Mouse (Mus musculus) cerebellum, postnatal 4 days (tissue): ENCODE data around the gene Pkp1.

Source experiments
- DNase-seq, 2 experiments: peaks; one replicate each; pipeline ENCODE4 v3.0.0; 2022; ENCODE audit warnings: low spot score in 2 of 2, mixed read lengths in 1 of 2

Gene Pkp1

DNA sequence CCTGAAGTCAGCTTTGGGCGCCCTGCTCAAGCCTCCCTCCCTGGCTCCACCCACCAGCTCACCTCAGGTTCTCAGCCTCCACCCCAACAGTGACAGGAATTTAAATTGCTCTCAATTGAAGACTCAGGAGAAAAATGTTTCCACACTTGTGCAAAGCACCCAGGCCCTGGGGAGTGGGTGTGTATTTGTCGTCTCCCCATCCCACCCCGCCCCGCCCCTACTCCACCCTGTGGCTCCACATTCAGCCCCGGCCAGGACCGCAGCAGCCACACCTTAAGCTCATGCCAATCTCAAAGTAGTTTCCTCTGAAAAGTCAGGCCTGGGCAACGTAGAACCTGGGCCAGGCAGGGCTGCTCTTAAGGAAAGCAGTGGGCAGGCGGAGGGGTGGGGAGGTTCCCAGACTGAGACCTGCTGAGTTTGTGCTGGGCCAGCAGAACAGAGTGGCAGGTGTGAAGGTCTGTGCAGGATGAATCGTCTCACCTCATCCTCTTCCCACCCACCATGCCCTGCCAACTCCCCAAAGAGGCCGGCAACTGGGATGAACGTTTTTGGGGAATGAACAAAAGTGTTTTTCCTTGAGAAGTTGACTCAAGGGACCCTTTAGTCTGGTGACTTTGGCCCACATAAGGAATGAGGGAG is 61.8 kb downstream of the Pkp1 start:
- DNase-seq, result no peak

DNA sequence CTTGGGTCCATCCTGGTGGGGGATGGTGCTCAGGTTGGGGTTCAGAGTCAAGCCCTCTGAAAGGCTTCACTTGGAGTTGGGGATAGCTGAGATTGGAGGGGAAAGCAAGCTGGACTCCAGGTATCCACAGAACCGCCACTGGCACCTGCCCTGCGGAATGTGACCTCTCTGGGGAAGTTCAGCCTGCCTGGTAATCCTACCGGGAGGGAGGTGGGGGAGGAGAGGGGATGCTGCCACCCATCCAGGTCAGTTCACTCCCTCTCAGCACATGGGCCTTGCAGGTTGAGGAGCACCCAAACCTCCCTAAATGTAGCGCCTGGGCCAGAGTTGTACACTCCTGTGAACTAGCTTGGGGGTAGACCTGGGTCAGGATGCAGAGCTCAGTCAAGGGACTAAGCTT is 62.9 kb downstream of the Pkp1 start:
- DNase-seq, result no peak

DNA sequence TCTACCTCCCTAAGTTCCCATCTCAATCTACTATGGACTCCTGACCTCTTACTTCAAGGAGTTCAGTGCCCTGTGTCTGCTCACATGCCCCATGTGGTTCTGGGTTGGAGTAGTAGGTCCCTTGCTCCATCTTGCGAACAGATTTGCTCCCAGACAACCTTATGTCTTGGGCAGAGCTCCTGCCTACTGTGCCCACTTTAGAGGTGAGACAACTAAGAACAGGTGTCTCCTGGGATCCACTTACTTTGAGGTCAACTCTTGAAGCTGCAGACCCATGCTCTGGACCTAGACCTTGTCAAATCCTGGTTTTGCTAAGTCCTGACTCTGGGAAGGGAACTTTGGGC is 63.7 kb downstream of the Pkp1 start:
- no peak for DNase-seq

DNA sequence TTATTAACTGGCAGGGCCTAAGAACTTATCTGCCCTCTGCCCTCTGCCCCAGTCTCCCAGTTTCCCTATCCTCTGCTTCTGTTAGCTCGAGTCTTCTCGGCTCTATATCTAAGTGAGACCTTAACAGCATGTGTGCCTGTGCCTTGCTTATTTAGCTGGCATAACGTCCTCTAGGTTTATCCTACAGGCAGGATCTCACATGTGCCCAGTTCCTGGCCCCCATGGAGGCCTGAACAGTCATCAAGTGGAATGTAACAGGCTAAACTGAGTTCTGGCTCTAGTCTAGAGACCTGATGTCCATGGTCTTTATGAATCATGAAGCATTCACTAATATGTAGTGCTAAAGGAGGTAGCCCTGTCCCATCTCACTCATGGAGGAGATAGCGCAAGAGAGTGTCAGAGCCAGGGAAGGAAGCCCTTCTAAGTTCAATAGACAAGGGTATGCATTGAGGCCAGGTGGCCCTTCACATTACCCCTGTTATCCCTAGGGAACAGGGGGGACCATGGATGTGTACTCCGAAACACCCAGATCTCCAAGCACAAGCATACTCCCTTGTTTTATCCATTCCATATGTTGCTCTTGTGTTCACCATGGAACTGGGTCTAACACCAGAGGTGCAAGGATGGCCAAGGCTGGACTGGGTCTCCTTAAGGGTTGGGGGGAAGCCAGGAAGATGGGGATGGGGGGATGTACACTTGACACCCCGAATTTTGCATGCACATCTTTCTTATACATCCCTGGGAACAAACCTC is 64.2 kb downstream of the Pkp1 start:
- DNase-seq, result no peak

DNA sequence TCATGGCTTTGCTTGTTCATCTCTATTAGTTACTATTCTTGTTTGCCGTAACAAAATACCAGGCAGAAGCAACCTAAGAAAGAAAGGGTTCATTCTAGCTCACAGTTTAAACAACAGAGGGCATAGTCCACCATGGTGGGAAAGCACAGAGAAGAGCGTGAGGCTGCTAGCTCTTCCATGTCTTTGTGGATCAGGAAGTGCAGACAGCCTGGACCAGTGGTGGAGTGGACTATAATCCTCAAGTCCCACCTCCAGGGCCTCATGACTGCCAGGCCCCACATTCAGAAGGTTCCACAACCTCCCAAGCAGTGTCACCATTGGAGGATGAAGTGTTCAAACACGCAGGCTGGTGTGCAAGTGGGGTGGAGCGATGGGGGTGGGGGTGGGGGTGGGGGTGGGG is 65.8 kb downstream of the Pkp1 start:
- no peak for DNase-seq

DNA sequence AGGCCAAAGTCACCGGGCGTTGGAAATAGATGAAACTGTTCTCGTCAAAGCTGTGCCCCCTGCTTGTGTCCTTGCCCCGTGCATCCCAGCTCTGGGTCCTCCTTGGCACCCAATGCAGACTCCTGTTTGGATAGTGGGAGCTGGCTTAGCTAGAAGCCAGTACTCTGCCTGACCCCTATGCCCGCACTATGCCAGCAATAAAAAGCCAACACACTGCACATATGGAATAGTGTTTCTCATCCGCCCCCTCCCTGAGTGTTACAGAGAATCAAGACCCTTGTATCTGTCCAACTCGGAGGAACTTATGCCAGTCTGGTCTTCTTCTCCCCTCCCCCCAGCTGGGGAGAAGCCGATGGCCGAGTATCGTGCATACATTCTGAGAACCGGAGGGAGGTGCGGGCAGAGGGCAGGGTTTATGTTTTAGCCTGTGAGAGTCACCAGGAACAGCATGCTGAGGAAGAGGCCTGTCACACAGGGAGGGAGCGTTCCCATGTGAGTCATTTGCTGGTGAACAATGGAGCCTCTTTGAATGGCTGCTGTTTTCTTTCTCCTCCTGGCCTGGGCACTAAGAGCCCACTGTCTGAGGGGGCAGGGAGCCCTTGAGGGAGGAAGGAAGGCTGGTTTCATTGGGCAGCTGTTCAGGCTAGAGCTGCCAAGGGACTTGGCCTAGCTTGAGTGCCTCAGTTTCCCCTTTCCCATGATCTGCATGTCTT is 66.8 kb downstream of the Pkp1 start:
- DNase-seq, result no peak

DNA sequence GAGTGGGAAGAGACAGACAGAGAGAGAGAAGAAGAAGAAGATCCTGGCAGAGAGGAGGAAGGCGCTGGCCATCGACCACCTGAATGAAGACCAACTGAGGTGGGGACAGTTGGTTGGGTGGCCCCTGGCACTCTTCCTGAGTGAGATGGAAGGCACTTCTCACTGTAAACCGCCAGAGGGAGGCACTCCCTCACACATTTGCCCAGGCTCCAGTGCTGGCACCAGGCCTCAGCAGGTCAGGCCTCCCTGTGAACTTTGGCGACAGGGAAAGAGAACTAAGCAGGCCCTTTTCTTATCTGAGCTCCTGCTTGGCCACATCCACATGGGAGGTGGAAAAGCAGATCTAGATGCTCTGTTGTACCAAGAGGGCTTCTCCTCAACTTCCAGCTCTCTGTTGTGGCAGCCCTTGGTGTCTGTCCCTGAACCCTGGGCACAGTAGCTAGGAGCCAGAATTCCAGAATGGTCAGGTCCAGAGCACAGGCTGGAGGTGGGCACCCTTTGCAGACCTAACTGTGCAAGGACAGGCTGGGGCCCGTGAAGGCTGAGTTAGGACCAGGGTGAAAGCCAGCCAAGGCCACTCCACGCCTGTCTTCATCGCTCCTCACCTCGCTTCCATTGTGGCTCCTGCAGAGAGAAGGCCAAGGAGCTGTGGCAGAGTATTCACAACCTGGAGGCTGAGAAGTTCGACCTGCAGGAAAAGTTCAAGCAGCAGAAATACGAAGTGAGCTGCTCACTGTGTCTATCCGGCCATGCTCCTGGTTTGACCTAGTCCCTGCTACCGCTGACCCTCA is 68.1 kb downstream of the Pkp1 start:
- peak in 1 of 2 experiments; percentile 22 for DNase-seq

DNA sequence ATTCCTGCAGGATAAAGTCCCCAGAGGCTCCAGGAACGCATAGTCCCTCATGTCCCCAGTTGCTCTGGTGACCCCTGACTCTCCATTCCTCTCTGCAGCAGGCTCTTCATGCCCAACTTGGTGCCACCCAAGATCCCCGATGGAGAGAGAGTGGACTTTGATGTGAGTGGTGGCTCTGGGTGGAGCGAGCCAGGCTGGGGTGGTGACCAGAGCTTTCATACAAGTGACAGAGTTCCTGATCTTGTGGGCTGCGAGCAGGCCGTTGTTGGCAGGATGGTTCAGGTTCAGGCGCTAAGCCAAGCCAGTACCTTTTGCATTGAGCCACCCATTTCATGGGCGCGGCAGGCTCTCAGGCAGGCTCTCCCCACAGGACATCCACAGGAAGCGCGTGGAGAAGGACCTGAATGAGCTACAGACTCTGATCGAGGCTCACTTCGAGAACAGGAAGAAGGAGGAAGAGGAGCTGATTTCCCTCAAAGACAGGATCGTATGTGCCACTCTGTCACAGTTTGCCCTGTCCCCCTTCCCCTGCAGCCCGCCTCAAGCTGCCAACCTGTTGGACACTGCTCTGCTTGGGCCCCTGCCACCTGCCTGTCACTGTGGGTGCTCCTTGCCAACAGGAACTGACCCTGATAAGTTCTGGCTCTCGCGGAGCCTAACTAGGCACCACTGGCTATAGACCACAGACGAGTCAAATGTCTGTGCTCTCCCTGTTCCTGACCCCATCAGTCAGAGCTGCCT is 71.2 kb downstream of the Pkp1 start:
- DNase-seq, result no peak

DNA sequence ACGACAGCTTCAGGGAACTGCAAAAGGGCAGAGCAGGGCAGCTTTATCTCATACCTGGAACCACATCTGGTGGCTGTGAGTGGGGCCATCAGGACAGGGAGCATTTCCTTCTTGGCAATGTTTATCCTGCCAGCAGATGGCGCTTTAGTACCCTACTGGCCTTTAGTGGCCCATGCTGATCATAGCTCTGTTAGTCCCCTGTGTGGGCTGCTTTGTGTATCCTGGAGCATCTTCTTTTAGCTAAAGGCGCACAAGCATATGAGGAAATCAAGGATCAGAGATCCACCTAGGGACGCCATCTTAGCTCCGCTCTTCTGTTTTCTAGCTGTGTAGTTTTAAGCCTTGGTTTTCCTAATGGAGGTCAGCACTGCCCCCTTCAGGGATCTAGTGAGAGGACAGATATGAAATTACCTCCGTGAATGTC is 71.9 kb downstream of the Pkp1 start:
- peak in 1 of 2 experiments; percentile 18 for DNase-seq

DNA sequence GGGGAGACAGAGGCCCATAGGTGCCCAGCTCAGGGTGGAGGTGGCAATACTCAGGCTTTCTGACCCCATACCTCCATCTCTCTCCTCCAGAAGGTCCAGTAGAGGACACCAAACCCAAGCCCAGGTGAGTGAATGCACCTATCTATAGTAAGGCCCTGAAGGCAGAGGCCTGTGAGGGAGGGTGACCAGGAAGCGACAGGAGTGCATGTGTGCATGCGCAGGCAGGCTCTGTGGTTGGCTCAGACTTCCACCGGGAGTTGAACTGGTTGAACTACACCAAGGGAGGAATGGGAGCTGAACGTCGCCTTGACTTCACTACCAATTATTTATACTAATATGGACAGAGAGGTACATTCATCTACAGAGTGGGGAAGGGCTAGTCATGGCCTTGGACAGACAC is 72.4 kb downstream of the Pkp1 start:
- no peak for DNase-seq

DNA sequence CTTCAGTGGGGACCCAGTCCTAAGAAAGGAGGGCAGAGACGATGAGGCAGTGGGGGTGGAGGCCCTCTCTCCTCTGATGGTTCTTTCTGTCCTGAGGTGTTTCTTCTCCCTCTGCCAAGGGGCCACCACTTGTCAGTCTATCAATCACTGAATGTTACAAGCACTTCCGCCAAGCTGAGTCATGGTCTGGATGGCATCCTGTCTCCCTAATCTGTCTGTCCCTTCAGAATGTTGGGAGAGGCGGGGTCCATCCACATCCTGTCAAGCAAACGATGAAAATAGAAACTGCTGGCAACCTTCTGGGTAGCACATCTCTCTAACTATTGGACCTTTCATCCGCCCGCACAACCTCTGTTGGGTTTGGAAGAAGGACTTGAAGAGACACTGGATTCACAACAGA is 74.5 kb downstream of the Pkp1 start:
- DNase-seq, result no peak

DNA sequence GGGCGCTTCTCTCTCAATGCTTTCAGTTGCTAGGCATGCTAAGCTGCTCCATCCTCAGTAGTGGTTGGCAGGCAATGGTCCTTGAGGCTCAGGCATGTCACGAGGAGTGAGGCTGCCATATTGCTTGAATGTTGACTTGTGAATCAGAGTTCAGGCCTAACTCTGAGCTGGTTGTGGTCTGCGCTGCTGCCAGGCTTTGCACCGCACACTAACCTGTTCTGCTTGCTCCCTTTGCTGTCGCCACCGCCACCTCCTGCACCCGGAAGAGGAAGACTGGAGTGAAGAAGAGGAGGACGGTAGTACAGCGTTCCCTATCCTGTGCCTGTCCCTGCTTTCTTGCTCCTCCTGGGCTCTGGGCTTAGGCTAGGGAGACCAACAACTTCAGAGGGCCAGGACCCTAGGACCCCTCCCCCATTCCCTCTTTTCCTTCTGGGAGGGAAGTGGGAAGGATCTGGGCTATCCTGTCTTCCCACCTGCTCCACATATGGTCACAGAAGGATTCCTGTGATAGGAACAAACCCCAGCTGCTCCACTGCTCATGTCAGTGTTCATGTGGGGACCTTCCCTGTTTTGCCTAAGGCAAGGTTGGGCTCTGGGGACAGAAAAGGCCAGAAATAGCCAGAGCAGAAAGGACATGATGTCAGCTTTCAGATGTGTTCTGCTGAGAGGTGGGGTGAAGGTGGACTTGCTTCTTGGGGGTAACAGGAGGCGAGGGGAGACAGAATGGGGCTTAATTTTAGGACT is 75.3 kb downstream of the Pkp1 start:
- DNase-seq, result no peak

DNA sequence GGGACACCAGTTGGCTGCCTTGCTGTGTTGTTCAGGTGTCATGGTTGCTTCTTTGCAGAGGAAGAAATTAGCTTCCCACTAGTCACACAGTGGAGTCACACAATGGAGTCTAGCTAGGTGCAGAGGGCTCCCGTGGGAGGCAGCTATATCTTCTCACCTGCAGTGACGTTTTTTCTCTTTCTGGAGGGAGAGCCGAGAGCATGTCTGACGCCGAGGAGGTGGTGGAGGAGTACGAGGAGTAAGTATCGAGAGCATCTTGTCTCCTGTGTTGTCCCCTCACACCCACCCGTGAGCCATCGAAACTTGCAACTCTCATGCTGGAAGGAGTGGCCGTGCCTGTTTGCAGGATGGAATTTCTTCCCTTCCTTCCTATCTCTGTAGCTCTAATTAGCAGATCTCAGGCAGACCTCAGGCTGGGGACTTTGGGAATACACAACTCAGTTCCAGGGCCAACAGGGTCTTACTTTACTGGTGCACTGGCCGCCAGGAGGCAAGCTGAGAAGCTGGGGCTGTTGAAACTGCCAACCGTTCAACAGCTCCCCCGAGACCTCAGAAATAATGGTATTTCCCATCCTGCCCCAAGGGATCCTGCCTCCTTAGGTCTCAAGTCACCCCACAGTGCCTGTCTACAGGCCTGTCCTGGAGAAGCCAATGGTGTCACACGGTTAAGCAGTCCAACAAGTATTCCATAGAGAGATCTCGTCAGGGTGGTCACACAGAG is 78.2 kb downstream of the Pkp1 start:
- no peak for DNase-seq

DNA sequence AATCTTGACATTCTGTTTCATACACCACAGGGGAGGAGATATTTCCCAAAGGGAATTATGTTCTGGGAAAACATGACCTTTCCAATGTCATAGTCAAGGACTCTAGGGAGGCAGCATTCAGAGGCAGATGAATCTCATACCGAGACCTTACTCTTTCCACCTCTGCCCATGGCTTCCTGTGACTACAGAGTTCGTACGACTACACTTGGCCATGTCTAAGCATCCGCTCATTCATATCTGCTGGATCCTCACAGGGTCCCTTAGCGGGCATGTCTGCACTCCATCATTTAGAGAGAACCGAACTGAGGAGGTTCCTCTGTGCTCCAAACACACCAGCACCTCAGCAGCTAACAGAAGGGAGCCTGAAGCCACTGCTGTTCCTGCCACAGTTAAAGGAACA is 79.9 kb downstream of the Pkp1 start:
- DNase-seq, result no peak

DNA sequence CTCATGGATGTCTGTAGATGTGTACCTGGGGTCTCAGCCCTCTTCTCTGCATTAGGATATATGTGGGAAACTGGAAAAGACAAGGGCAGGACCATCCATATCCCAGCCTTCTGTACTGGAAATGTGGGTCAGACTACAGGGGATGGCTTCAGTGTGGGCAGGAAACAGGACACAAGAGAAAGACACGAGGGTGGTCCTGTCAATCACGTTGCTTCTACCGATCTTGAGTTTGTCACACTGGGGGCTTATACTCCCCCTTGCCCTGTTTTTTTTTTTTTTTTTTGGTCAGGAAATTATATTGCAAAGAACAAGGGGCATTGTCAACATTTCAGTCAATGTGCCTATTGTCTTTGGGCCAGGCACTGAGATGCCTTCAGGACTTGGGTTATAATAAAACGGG is 80.4 kb downstream of the Pkp1 start:
- DNase-seq, result no peak

DNA sequence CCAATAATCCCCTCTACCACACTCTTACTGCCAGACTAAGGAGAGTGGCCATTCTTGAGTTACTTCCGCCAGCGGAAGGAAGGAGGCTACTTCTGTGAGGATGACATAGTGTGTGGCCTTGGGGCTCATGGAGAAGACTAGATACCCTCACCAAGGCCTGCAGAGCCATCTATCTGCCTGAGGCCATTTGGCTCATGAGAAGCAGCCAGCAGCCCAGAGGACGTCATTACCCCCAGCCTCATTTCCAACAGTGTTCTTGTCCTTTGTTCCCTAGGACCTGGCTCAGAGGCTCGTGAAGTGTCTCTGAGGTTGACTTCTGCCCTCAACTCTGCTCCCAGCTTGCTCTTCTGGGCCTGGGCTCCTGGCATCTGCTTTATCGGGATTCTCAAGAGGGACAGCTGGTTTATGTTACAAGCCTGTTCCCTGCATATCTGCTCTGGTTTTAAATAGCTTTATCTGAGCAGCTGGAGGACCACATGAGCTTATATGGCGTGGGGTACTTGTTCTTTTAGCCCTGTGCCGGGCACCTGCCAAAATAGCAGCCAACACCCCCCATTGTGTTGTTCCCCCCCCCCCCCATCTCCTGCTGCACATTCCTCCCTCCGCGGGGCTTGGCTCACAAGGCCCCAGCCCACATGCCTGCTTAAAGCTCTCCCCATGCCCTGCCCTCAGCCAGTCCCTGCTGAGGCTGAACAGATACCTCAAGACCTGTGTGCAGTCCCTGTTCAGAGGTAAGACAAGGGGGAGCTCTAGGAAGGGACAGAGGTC is 83.1 kb downstream of the Pkp1 start, which contains the start of gene Tnnt2:
Gene Tnnt2 (plus strand): TSS at position 639 of the 768 bp plus-strand sequence.
- no peak for DNase-seq

DNA sequence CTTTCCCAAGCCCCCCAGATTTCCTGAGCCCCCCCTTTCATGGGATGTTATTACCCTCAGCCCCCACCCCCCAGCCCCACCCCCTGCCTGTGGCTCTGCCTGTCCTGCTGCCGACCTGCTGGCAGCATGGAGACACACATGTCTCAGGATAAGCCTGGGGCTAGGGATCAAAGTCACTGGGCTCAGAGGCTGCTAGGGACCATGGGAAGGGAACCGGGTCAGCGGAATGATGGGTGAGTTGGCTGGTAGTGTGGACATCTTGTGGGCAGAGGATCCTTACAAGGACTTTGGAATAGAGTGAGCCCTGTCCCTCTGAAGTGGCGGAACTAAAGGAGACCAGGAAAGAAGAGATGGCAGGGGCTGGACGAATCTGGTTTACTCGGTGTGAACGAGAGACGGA is 84.0 kb downstream of the Pkp1 start:
- no peak for DNase-seq

DNA sequence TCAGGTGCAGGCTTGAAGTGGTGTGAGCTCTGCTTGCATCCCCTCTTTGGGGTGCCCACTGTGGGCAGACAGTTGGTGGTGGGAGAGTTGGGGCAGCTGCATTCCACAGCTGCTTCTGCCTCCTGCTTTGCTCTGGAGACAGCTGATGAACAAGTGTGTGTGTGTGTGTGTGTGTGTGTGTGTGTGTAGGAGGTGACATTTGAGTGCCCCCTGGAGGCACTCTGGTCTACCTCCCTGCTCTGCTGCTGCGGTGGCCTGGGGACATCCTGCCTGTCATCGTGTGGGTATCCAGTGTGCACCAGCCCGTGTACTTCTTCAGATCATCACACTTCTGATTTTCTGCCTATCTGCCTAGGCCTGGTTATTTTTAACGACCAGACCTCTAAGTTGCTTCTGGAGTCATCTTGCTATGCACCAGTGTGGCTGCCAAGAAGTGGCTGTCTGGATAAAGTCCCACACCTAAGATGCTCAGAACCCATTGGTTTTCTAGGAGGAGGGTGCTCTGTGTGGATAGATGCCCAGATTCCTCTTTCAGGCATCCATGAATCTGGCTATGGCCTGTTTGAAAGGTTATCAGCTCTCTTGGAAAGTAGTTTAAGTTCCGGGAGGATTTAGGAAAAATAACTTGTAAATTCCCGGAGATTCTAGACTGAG is 84.7 kb downstream of the Pkp1 start:
- no peak for DNase-seq

DNA sequence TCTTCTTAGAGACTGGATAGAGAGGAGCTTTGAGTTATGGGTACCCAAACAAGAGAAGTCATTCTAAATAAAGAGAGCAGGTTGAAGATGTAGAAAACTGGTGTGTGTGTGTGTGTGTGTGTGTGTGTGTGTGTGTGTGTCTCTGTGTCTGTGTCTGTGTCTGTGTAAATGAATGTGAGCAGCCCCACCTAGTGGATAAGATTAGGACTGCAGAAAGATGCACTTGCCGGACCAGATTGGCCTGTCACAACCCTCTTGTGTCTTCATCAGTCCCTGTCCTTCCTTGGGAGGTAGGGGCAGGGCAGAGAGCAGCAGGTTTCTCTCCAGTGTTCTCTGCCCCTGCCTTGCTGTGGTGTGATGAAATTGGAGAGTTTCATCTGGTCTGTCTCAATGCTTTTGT is 90.1 kb downstream of the Pkp1 start:
- peak in 1 of 2 experiments; percentile 34 for DNase-seq
